Mouse (Mus musculus) layer of hippocampus, postnatal 14 days (tissue): ENCODE measurements around the gene Paxbp1. TPM values are rescaled to one million over a fixed set of nuclear protein-coding genes. Genes with fewer than 3 reads are reported as not detected.
"Not testable (repeated sequence)": the region's sequence is repeated elsewhere in the genome, so short reads cannot be mapped to it uniquely, and the experiment has no call there.

Experiments used
- DNase-seq, 2 experiments: peaks; one replicate each; pipeline ENCODE4 v3.0.0; 2021 to 2022; ENCODE audit warnings: low spot score in 2 of 2, mixed read lengths in 1 of 2
- long read RNA-seq, 2 experiments: library from polyadenylated mRNA; stranded (forward); transcript quantifications; one replicate each; pipeline ENCODE4 v2.0.0; 2021
- total RNA-seq, 2 experiments: library from RNA; stranded (reverse); gene quantifications; 2 replicates each; pipeline ENCODE4 v1.2.3; 2021

Paxbp1 gene
- 10 to 100 TPM; 64.1 to 70.3 TPM for total RNA-seq
- long read RNA-seq, experiment 1, transcript Paxbp1-202 (18 exons, 3,973 nt) = major isoform, 7 of 24 reads
- long read RNA-seq, experiment 1, partial matches to known transcripts = 3 of 24 reads
- long read RNA-seq, experiment 1, other reads (novel, unspliced or antisense) = 11 of 24 reads
- long read RNA-seq, experiment 2, transcript Paxbp1-201 (18 exons, 2,732 nt) = major isoform, 9 of 44 reads
- long read RNA-seq, experiment 2, transcript Paxbp1-202 (18 exons, 3,973 nt) = minor isoform, 8 of 44 reads
- long read RNA-seq, experiment 2, partial matches to known transcripts = 3 of 44 reads
- long read RNA-seq, experiment 2, other reads (novel, unspliced or antisense) = 24 of 44 reads

DNA sequence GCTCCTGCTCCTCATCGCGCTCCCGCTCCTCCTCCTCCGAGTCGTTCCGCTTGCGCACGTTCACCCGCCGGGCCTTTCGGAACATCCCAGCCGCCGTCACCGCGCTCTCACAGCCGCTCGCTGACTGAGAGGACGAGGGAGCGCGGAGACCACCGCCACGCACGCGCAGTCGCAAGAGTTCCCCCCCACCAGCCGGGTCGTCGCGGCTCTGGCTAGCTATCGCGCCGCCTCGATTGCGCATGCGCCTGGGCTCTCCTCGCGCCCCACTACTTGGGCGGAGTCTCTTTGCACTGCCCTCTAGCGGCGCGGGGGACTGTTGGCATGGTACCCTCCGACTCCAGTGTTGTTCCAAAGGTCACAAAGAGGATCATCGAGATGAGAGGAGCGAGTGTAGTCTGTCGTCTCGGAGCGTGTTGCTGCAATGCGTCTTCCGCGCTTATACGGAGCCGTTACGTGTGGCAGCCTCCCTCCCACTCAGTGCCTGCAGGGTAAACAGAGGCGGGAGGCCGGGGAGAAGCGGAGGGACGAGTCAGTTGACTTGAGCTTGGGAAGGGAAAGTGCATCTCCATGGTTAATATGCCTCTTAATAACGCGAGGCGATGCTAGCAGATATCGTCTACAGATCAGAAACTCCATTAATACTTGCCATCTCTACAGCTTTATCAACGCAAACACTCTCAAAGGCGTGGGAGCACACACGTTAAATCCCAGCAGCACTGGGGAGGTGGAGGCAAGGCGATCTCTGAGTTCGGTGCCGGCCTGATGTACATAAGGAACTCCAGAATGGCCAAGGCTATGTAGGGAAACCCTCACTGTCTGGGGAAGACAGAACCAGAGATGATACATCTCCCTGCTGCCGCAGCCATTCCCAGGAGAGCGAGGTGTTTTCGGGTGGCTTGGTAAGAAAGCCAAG lies at the start of gene Paxbp1:
Gene Paxbp1, minus strand, starts transcription at position 274 of the 913 bp plus-strand sequence.
- DNase-seq = peak; percentile 99

DNA sequence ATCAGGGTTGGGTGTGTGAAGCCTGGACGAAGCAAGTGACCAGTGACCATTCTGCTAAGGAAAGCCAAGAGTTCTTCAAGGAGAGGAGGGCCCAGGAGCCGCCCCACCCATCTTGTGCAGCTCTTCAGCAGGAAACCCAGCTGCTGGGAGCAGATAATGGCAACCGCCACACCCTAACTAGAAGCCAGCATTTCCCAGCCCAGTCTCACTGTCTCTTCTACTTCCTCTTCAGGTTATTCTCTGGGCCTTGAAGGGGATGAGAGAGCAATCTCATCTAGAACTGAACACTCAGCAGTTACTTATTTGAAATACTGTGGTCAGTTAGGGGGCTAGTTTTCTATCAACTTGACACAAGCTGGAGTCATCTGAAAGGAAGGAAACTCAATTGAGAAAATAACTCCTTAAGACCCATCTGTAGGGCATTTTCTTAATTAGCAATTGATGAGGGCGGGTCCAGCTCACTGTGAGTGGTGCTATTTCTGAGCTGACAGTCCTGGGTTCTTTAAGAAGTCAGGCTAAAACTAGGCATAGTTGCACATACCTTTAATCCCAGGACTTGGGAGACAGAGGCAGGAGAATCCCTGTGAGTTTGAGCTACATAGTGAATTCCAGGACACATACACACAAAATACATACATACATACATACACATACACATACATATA lies 42.4 kb upstream of the Paxbp1 start:
- no peak for DNase-seq

DNA sequence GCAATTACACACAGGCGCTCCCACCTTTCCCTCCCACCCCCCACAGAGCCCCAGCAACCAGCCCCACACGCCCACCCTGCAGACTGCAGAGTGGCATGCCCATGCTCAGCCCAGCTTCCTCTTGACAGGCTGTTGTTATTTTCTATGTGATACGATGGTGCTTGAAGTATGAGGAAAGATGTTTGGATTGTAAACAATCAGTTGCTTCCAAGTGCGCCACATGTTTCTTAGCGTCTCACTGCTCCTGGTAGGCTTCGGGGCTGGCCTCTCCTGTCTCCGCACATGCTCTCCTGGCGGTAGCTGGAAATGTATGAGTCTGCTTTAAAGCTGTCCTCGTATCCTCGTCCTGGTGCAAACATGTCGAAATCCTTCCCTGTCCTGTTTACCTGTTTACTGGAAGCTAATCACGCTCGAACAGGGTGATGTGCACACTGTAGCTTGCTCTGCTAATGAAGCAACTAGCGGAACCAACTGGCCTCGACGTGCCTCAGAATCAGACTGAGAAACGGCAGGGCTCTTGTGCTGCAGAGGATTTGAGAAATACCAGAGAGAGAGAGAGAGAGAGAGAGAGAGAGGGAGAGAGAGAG lies 41.0 kb upstream of the Paxbp1 start:
- no peak for DNase-seq

DNA sequence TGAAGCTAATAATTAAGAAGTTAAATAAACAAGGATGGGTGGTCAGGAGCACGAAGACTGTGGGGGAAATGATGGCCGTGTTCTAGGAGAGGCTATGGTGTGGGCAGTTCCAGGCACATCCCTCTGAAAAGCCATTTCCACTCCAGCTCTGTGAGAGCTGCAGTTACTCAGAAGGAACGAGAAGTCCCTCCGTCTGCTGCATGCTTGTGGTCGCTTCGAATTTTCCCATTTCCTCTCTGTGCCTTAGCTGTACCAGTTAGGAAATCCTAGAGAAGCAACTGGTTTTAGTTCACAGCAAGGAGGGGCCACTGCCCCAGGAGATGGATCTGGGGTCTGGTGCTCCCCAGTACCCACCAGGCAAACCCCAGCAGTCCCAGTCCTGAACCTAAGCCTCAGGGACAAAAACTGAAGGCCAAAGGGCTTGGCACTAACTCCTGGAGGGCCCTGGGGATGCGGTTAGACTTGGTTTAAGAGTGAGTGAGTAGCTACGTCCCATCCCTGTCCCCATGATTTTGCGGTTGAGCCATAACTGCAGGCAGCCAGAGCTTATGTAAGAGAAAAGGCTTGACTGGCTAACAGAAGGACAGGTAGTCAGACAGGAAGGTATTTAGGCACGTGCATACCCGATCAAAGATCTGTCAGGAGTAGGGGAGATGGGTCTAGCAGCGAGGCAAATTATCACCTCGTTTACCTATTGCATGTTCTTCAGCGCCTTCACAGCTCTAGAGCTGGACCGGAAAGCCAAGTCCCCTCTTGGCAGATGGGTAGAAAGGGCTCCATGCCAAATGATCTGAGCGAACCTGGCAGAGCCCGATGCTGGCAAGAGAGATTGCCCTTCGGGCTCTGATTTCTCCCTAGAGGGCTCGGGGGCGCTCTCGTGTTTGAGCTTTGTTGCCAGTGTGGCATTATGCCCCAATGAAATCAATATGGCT lies 40.2 kb upstream of the Paxbp1 start:
- peak; percentile 32 to 55 for DNase-seq

DNA sequence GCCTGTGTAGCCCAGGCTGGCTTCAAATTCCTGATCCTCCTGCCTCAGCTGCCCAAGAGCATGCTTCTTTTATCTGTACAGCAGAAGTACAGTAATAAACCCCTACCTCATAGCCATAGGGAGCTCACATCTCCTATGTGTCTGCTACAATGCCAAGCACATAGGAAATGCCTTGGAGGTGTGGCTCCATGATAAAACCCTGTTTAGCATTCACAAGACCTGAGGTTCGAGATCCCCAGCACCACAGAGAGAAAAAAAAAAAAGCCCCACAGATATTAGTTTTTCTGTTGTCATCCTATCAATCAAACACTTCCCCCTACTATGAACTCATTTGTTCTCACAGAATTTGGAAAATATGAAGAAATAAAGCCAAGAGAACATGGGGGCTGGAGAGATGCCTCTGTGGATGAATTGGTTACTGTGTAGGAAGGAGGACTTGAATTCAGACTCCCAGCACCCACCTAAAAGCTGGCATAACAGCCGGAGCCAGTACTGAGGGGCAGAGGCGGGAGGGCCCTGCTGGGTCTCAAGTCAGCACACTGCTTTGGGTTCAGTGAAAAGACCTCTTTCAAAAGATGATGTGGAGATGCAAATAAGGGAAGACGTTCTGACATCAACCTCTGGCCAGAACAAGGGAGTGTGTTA lies 38.8 kb upstream of the Paxbp1 start:
- peak in 1 of 2 experiments; percentile 52 for DNase-seq

DNA sequence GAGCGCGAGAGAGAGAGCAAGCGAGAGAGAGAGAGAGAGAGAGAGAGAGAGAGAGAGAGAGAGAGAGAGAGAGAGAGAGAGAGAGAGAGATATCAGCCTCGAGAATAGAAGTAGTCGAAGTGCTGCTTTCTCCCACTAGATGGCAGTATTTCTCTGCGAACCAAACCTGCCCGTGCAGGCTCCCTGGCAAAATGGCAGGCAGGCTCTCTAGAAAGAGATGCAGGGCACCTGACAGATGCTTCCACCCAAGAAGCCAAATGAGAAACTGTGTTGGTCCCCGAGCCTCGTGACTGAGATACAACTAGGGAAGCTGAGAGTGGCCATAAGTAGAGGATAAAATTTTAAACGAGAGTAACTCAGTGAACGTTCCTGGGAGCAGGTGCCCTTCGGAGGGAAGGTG lies 37.2 kb upstream of the Paxbp1 start:
- peak; percentile 72 to 86 for DNase-seq

DNA sequence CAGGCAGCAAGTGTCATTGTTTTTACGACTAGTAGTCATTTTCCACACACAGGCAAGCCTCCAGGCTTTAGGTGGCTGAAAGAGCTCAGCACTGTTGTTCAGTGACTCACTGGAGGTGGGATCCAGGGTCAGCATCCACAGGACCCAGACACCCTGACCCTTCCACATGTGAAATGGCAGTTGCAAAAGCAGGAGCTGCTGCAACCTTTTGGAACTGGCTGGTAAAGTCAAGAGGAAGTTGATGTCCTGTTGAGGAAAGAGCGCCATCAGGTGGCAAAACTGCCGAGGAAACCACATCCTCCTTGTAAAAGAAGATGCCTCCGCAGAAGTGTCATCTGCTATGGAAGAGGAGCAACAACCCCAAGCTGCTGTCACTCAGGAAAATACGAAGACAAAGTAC lies 31.8 kb upstream of the Paxbp1 start:
- DNase-seq = no peak

DNA sequence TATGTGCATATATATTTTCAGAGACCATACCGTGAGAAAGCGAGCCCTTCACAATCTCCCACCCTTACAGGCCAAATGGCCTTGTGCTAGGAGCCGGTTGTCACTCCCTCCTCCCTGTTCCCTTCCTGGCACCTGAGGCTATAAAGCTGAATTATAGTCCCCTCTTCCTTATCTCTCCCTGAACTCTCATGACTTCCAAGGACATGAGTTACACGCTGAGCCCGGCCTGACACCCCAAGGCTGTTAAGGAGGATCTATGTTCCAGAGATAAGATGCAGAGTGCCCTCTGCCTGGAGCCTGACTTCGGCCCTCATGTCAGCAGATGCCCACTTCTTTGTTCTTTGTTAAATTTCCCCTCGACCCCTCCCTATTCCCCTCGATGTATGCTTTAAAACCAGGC lies 31.1 kb upstream of the Paxbp1 start:
- not testable (repeated sequence) for DNase-seq

DNA sequence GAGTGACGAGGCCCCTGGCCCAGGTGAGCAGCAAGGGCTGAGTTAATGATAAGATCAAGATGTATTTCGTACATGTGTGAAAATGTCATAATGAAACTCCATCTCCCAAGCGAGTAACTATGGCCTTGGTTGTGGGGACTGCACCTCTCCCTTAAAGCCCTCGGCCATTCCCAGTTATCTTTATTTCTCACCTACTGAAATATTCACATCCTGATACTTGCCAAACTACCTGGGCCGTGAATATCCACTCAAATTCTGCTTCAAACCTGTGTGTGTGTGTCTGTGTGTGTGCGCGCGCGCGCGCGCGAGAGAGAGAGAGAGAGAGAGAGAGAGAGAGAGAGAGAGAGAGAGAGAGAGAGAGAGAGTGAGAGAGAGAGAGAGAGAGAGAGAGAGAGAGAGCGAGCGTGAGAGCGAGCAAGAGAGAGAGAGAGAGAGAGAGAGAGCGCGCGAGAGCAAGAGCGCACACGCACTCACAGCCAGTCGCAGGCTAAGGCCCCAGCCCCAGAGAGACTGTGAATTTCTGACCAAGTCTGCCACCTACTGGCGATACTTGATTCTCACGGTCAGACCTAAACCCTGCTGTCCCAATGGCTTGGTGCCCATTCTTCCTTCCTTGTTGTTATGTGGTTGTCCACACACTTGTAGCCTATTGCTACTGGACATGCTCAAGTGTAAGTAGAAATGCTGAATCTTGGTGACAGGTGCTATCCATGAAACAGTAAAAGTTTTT lies 29.0 kb upstream of the Paxbp1 start:
- peak; percentile 92 to 93 for DNase-seq

DNA sequence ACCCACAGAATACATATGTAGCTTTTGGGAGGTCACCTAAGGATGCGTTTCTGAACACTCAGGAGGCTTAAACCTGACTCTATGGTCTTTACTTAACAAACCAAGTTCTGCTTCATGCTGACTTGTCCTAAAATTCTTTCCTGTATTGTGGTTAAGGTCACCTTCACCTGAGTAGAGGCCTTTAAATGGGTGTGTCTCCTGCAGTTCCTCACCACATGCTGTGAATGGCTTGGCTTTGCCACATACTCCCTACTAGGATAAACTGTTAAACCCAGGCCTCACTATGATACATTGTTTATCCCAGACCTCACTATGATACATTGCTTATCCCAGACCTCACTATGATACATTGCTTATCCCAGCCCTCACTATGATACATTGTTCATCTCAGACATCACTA lies 27.9 kb upstream of the Paxbp1 start:
- no peak for DNase-seq

DNA sequence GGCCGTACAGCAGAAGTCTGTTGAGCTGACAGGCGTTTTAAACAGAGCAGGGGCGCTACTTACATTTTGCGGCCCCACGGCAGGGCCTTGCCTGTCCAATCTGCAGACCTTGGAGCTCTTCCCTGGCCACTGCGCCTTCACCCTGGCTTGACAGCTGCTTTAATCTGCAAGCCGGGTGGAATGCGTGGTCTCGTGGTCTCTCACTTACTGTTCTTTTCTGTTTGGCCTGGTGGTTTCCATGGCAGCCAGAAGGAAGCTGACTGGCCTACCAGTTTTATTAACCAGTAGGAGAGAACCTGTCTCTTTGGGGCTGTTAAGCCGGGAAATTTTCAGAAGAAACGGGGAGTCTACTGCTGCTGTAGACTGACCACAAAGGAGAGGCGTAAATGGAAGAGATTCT lies 24.6 kb upstream of the Paxbp1 start:
- DNase-seq = peak in 1 of 2 experiments; percentile 52

DNA sequence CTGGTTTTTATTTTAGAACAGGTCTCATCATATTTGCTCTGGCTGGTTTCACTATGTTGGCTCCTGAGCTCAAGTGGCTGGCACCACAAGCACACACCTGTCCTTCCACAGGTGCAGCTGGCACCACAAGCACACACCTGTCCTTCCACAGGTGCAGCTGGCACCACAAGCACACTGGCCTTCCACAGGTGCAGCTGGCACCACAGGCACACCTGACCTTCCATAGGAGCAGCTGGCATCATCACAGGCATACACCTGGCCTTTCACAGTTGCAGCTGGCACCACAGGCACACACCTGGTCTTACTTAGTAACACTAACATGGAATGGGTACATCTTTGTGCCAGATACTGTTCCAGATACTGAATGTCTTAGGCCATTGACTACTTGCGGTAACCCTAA lies 22.8 kb upstream of the Paxbp1 start:
- no peak for DNase-seq

DNA sequence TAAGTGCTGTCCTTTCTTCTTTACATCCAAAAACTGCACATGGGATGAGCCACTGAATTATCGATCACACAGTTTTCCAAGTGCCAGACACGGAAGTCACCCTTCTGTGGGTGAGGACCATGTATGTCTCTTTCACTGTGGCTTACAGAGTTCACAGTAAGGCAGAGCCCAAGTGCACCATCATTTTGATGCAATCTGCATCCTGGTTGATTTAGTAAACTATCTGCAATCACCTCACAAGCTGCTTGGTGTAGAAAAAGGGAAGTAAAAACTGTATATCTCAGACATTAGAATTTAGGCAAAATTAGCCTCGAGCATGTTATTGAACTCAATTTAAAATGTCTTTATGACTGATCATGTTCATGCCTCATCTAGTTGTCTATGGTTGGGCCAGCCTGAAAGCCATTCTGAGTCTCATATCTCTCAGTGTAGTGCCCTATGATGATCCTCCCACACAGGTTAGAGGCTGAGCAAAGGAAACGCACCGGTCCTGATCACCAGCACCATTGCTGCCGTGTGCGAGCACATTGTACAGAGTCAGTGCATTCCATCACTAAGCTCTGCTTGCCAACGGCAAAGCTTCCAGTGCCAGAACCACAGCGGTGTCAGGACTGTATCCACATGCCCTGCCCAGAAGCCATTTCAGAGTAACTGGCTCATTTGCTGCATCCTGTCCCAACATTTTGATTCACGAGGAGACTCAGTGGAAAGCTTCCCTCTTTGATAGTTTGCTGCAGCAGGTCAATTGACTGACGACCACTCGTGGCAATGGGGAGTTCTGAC lies 20.4 kb upstream of the Paxbp1 start:
- no peak for DNase-seq

DNA sequence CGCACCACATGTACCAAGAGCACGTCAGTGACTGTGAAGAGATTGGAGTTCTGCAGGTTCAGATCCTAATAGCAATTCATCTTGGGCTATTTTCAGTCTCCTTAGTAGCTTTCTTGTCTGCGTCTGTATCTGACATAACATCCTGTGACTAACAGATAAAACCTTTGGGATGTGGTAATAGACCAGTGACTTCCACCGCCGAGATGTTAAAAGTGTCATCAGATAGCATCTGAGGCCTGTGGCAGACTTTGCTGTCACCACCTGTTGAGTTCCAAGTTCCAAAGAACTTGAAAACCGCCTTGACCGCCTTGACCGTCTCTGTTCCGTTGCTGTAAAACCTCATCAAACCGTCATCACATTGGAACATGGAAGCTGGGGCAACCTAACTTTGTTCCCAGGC lies 19.4 kb upstream of the Paxbp1 start:
- no peak for DNase-seq

DNA sequence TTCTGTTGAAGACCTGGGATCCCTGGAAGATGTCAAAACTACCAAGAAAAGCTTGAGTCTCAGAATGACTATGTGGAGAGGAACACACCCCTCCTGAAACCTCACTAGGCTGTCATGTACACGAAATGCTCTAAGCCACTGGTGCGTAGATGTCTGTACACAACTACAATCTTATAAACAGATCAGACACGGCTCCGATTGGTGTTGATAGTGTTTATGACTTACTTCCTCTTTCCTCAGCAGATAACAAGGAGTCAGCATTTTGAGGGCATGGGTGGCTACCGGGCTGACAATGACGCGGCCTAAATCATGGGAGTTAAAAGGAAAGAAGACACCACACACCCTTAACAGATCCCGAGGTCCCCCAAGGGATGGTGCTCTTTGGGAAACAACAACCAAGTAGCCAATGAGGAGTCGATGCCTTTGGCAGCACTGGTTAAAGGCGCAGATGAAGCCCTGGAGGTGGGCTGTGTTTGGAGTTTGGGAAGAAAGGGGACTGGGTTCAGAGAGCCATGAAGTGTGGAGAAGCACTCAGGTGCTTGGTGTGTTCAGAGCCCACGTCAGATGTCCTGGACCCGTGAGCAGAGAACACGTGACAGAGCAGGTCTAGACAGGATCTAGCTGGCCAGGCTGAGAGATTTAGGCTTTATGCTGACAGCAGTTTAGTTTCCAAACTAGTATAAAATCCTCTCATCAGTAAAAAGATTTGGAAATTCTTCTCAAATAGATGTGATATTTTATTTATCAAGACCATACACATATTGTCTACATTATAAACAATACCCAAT lies 17.4 kb upstream of the Paxbp1 start:
- DNase-seq = no peak

DNA sequence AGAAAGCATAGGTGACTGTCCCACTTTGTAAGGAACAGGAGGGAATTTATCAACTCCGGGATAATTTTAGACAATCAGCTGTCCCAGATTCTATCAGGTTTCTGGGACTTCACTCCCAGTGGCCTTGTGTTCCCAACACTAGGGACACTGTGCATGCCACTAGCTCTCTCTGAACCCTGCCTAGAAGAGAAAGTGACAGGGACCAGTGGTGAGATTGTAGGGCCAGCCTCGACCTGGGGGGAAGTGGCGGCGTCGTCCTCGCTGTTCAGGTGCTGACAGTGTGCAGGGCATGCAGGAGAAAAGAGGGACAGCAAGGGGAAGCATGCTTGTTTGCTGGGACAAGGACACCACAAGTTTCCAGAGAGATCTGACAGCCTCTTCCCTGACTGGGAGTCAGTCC lies 13.4 kb upstream of the Paxbp1 start:
- DNase-seq = no peak

DNA sequence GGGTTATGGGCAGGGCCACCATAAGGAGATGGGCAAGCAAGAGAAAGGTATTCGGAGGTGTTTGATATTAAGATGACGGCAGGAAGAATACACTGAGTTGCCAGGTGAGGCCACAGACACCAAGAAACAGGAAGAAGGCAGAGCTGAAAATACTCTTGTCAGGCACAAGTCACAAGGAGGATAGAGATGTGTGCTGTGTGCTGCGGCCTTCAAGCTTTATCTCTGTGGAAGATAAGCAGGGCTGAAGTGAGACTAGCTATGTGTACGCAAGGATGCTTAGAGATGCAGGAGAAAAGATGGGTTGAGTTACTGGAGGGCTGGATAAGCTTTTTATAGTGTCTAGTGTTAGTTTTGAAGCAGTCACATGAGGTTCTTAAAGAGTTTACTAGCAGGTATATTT lies 12.9 kb upstream of the Paxbp1 start:
- DNase-seq = no peak
